ENCODE assay signal across 9 mouse cellular contexts in genomic region chr2:33165710-33166374, GRCm38 (mm10). TPM values are rescaled to one million over a fixed set of nuclear protein-coding genes. Genes with fewer than 3 reads are reported as not detected.
DNase-seq lines count a peak whose midpoint lies in the region; ATAC-seq and TF ChIP-seq lines count a peak whose summit lies in the region.
"Had no signal": no experiment of that assay in that cellular context is flagged by ENCODE, and none has a peak within 500 bp of the region (broad histone marks: within the 10 kb centered on the region; RNA-seq: fewer than 3 reads in every experiment).

No protein-coding gene starts in this region.

- no peaks in the 10 kb centered on the region for H3K36me3 ChIP-seq in intestine, embryonic 14.5 days (ENCODE audit: control insufficient read depth, insufficient read depth, low read length)
- H3K36me3 ChIP-seq in intestine, postnatal 0 days (ENCODE audit: control insufficient read depth, insufficient read depth): peaks cover 8% of the 10 kb centered on the region; the same call in 1 of the 2 replicates
- peaks cover 26% of the 10 kb centered on the region; the same call in 1 of the 2 replicates for H3K36me3 ChIP-seq in hindbrain, postnatal 0 days (ENCODE audit: insufficient read depth, low read length)
- no peaks in the 10 kb centered on the region for H3K36me3 ChIP-seq in limb, embryonic 14.5 days (ENCODE audit: control insufficient read depth, insufficient read depth, low read length)

- no peaks in the 10 kb centered on the region for H3K27me3 ChIP-seq in intestine, embryonic 14.5 days (replicated peaks; ENCODE audit: control insufficient read depth, insufficient read depth, low read length)
- H3K27me3 ChIP-seq in intestine, postnatal 0 days (replicated peaks; ENCODE audit: control insufficient read depth, insufficient read depth, low read length): no peaks in the 10 kb centered on the region
- no peaks in the 10 kb centered on the region for H3K27me3 ChIP-seq in hindbrain, postnatal 0 days (ENCODE audit: insufficient read depth, low read length)
- H3K27me3 ChIP-seq in limb, embryonic 14.5 days (ENCODE audit: control insufficient read depth, insufficient read depth, low read length): no peaks in the 10 kb centered on the region

- H3K9ac ChIP-seq in intestine, embryonic 14.5 days (ENCODE audit: low read length): no peak overlapping the region
- H3K9ac ChIP-seq in intestine, postnatal 0 days (ENCODE audit: low read depth, low read length): no peak overlapping the region
- H3K9ac ChIP-seq in hindbrain, postnatal 0 days (replicated peaks; ENCODE audit: low read length): no peak overlapping the region
- H3K9ac ChIP-seq in limb, embryonic 14.5 days (ENCODE audit: low read depth, low read length, severe bottlenecking): no peak overlapping the region

- TF ChIP-seq CTCF in intestine, postnatal 0 days (IDR thresholded peaks at IDR 0.05; ENCODE audit: low read depth): no peak
- TF ChIP-seq CTCF in brain, embryonic 14.5 days (IDR thresholded peaks at IDR 0.05; ENCODE audit: borderline replicate concordance, extremely low read depth, insufficient read depth, insufficient read length): no peak
- no peak for TF ChIP-seq CTCF in hindbrain, postnatal 0 days (IDR thresholded peaks at IDR 0.05; ENCODE audit: low read depth)

- ATAC-seq in intestine, embryonic 14.5 days (replicated peaks; ENCODE audit: low FRiP score, low TSS enrichment, low read depth): 0 out of 2 replicates have a peak, but pooled peaks have one; percentile 25
- no peak; the same call in 1 of the 2 replicates for ATAC-seq in intestine, postnatal 0 days
- no peak for ATAC-seq in hindbrain, postnatal 0 days
- ATAC-seq in limb, embryonic 14.5 days (ENCODE audit: low FRiP score, low read depth): peak; percentile 37; the same call in 1 of the 2 replicates

- no peaks in the 10 kb centered on the region for H3K9me3 ChIP-seq in intestine, embryonic 14.5 days (ENCODE audit: control insufficient read depth, low read length)
- no peaks in the 10 kb centered on the region for H3K9me3 ChIP-seq in intestine, postnatal 0 days (ENCODE audit: control insufficient read depth)
- H3K9me3 ChIP-seq in hindbrain, postnatal 0 days (ENCODE audit: low read length): no peaks in the 10 kb centered on the region
- H3K9me3 ChIP-seq in limb, embryonic 14.5 days (ENCODE audit: control insufficient read depth, low read length): no peaks in the 10 kb centered on the region

- H3K4me1 ChIP-seq in intestine, embryonic 14.5 days (replicated peaks; ENCODE audit: control insufficient read depth, insufficient read depth, low read length): peaks cover 17% of the 10 kb centered on the region
- peaks cover 2% of the 10 kb centered on the region; the same call in 1 of the 2 replicates for H3K4me1 ChIP-seq in intestine, postnatal 0 days (replicated peaks; ENCODE audit: control insufficient read depth, insufficient read depth, low read length)
- H3K4me1 ChIP-seq in hindbrain, postnatal 0 days (ENCODE audit: insufficient read depth, low read length): peaks cover 8% of the 10 kb centered on the region
- H3K4me1 ChIP-seq in limb, embryonic 14.5 days (ENCODE audit: control insufficient read depth, insufficient read depth, low read length): peaks cover 41% of the 10 kb centered on the region

- H3K4me2 ChIP-seq in intestine, embryonic 14.5 days (ENCODE audit: low read length): no peak overlapping the region
- no peak overlapping the region for H3K4me2 ChIP-seq in intestine, postnatal 0 days (replicated peaks; ENCODE audit: low read depth)
- H3K4me2 ChIP-seq in hindbrain, postnatal 0 days (ENCODE audit: low read depth, low read length): no peak overlapping the region
- H3K4me2 ChIP-seq in limb, embryonic 14.5 days (replicated peaks; ENCODE audit: low read depth, low read length, severe bottlenecking): no peak overlapping the region

- intact Hi-C loops in left cerebral cortex, postnatal 36 days (cut with DNase I): no loop called here

- TF ChIP-seq POLR2A in brain, embryonic 14.5 days (IDR thresholded peaks at IDR 0.05; ENCODE audit: borderline replicate concordance, extremely low read depth, insufficient read depth, insufficient read length, poor library complexity, severe bottlenecking): no peak
- TF ChIP-seq POLR2A in limb, embryonic 14.5 days (IDR thresholded peaks at IDR 0.05; ENCODE audit: borderline replicate concordance, extremely low read depth, insufficient read depth, insufficient read length): no peak

- peak overlapping the region; percentile 60 for H3K27ac ChIP-seq in intestine, embryonic 14.5 days (ENCODE audit: low read depth)
- no peak overlapping the region; the same call in 1 of the 2 replicates for H3K27ac ChIP-seq in intestine, postnatal 0 days (ENCODE audit: low read depth, low read length)
- H3K27ac ChIP-seq in hindbrain, postnatal 0 days: peak overlapping the region; percentile 8; the same call in 1 of the 2 replicates
- H3K27ac ChIP-seq in limb, embryonic 14.5 days (replicated peaks; ENCODE audit: low read depth, low read length): peak overlapping the region; percentile 53

- WGBS in intestine, embryonic 14.5 days: 28% methylated on average over 7 of the region's 7 CpGs
- WGBS in intestine, postnatal 0 days: 49% methylated on average over 7 of the region's 7 CpGs
- WGBS in hindbrain, postnatal 0 days: 43% methylated on average over 7 of the region's 7 CpGs
- 25% methylated on average over 7 of the region's 7 CpGs for WGBS in limb, embryonic 14.5 days

- DNase-seq in intestine, embryonic 14.5 days (ENCODE audit: low spot score): no peak
- DNase-seq in brain, embryonic 14.5 days (ENCODE audit: low read depth): peak; percentile 39
- DNase-seq in hindbrain, postnatal 0 days (ENCODE audit: low spot score): peak; percentile 31
- DNase-seq in limb, embryonic 14.5 days (ENCODE audit: low spot score): peak; percentile 37
- DNase-seq in left cerebral cortex, postnatal 36 days (ENCODE audit: low spot score in 2 of 2): no peak
- no peak for DNase-seq in B cell, adult 2 months
- no peak for DNase-seq in adrenal gland, postnatal 25 days
- DNase-seq: cerebellum, postnatal 36 days had no signal

- H3K4me3 ChIP-seq in intestine, embryonic 14.5 days (ENCODE audit: low read depth, low read length): no peak overlapping the region
- no peak overlapping the region for H3K4me3 ChIP-seq in intestine, postnatal 0 days (ENCODE audit: low read depth, low read length)
- no peak overlapping the region for H3K4me3 ChIP-seq in hindbrain, postnatal 0 days (ENCODE audit: low read length)
- H3K4me3 ChIP-seq in limb, embryonic 14.5 days (replicated peaks; ENCODE audit: low read length): no peak overlapping the region

RNA-seq across cellular contexts. Expression of gene Garnl3, which starts 34.4 kb away (rescaled TPM):
- 17.2 and 18.6 TPM in 2 replicates for polyA plus RNA-seq in intestine, embryonic 14.5 days (2014; fragmentation: Nextera tagmentation; extraction: Ambion mirVana)
- 5.9 and 6.3 TPM in 2 replicates for polyA plus RNA-seq in intestine, postnatal 0 days (2015; fragmentation: Nextera tagmentation; extraction: Ambion mirVana)
- 27.7 and 42.1 TPM in 2 replicates for polyA plus RNA-seq in brain, embryonic 14.5 days (2012; rRNA removed)
- 96.9 and 105 TPM in 2 replicates for total RNA-seq in hindbrain, postnatal 0 days (2014; rRNA removed)
- 56.1 and 57.0 TPM in 2 replicates for polyA plus RNA-seq in hindbrain, postnatal 0 days (2015; fragmentation: Nextera tagmentation; extraction: Ambion mirVana)
- 10.1 and 12.0 TPM in 2 replicates for polyA plus RNA-seq in limb, embryonic 14.5 days (2012; rRNA removed)
- polyA plus RNA-seq in limb, embryonic 14.5 days (2014; fragmentation: Nextera tagmentation; extraction: Ambion mirVana): 9.6 and 10.0 TPM in 2 replicates
- 100 to 1,000 TPM; 104 to 129 TPM for total RNA-seq in left cerebral cortex, postnatal 36 days (2021)
- total RNA-seq in adrenal gland, postnatal 25 days (2021): 17.3 and 19.2 TPM in 2 replicates

RNA-seq across cellular contexts. Expression of gene Angptl2, which starts 50.0 kb away (rescaled TPM):
- 38.7 and 41.0 TPM in 2 replicates for polyA plus RNA-seq in intestine, embryonic 14.5 days (2014; fragmentation: Nextera tagmentation; extraction: Ambion mirVana)
- polyA plus RNA-seq in intestine, postnatal 0 days (2015; fragmentation: Nextera tagmentation; extraction: Ambion mirVana): 24.2 and 25.5 TPM in 2 replicates
- 12.4 and 17.2 TPM in 2 replicates for polyA plus RNA-seq in brain, embryonic 14.5 days (2012; rRNA removed)
- total RNA-seq in hindbrain, postnatal 0 days (2014; rRNA removed): 16.3 and 22.0 TPM in 2 replicates
- polyA plus RNA-seq in hindbrain, postnatal 0 days (2015; fragmentation: Nextera tagmentation; extraction: Ambion mirVana): 9.3 and 11.5 TPM in 2 replicates
- polyA plus RNA-seq in limb, embryonic 14.5 days (2012; rRNA removed): 104 and 123 TPM in 2 replicates
- 67.2 and 70.3 TPM in 2 replicates for polyA plus RNA-seq in limb, embryonic 14.5 days (2014; fragmentation: Nextera tagmentation; extraction: Ambion mirVana)
- total RNA-seq in left cerebral cortex, postnatal 36 days (2021): 1 to 10 TPM; 1.5 to 2.2 TPM
- 21.2 and 23.6 TPM in 2 replicates for total RNA-seq in adrenal gland, postnatal 25 days (2021)

Comparison
In these comparisons a context has a peak if more than half of its experiments do, and no peak if none do; other contexts are left out.
1. ATAC-seq: peak in intestine, embryonic 14.5 days (single experiment) and limb, embryonic 14.5 days (single experiment); none in intestine, postnatal 0 days (single experiment) and hindbrain, postnatal 0 days (single experiment).
2. DNase-seq: peak in brain, embryonic 14.5 days (single experiment), hindbrain, postnatal 0 days (single experiment) and limb, embryonic 14.5 days (single experiment); none in intestine, embryonic 14.5 days (single experiment), left cerebral cortex, postnatal 36 days (0 of 2), B cell, adult 2 months (0 of 2) and adrenal gland, postnatal 25 days (single experiment).